In the genomic region with DNA sequence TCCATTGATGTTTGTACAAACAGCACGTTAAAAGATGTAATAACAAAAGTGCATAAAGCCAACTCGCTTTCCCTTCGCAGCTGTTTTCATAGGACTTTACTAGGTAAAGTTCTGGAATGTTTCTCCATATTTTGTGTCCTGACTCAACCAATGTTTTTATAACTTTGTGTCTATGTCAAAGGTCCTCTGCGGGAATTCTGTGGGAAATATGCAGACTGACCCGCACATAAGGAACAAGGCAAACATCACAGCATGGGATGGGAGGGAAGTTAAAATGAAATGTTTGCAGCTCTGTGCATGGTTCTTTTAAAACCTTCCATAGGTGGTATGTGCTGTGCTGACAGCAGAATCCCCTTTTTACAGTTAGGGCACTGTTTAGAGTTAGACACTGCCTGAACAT, we compare ENCODE assay signal across 20 mouse cellular contexts.
"Had no signal": no experiment of that assay in that cellular context is flagged by ENCODE, and none has a peak within 500 bp of the region (broad histone marks: within the 10 kb centered on the region; RNA-seq: fewer than 3 reads in every experiment).

No protein-coding gene starts in this region.

- H3K9me3 ChIP-seq: limb, embryonic 10.5 days; limb, embryonic 13.5 days; liver, embryonic 12.5 days; liver, embryonic 15.5 days; lung, embryonic 15.5 days; megakaryocyte, embryonic 14.5 days; midbrain, embryonic 15.5 days; neural tube, embryonic 13.5 days had no signal

- H3K27ac ChIP-seq: kidney, postnatal 0 days; layer of hippocampus, adult 2 months; limb, embryonic 10.5 days; limb, embryonic 13.5 days; liver, embryonic 12.5 days; liver, embryonic 15.5 days; lung, embryonic 15.5 days; midbrain, embryonic 15.5 days; neural tube, embryonic 13.5 days; stomach, postnatal 0 days had no signal

- H3K36me3 ChIP-seq: limb, embryonic 10.5 days; limb, embryonic 13.5 days; liver, embryonic 12.5 days; liver, embryonic 15.5 days; lung, embryonic 15.5 days; midbrain, embryonic 15.5 days; neural tube, embryonic 13.5 days had no signal

- H3K4me3 ChIP-seq: layer of hippocampus, adult 2 months; limb, embryonic 10.5 days; limb, embryonic 13.5 days; liver, embryonic 12.5 days; liver, embryonic 15.5 days; lung, embryonic 15.5 days; megakaryocyte, embryonic 14.5 days; midbrain, embryonic 15.5 days; neural tube, embryonic 13.5 days had no signal

- ATAC-seq: liver, embryonic 12.5 days; midbrain, embryonic 15.5 days had no signal

- H3K4me1 ChIP-seq: limb, embryonic 10.5 days; limb, embryonic 13.5 days; liver, embryonic 12.5 days; liver, embryonic 15.5 days; lung, embryonic 15.5 days; megakaryocyte, embryonic 14.5 days; midbrain, embryonic 15.5 days; neural tube, embryonic 13.5 days had no signal

- H3K4me2 ChIP-seq: limb, embryonic 13.5 days; liver, embryonic 12.5 days; liver, embryonic 15.5 days; lung, embryonic 15.5 days; midbrain, embryonic 15.5 days; neural tube, embryonic 13.5 days had no signal

- H3K9ac ChIP-seq: limb, embryonic 13.5 days; liver, embryonic 12.5 days; liver, embryonic 15.5 days; lung, embryonic 15.5 days; midbrain, embryonic 15.5 days; neural tube, embryonic 13.5 days had no signal

- H3K27me3 ChIP-seq: limb, embryonic 13.5 days; liver, embryonic 12.5 days; liver, embryonic 15.5 days; lung, embryonic 15.5 days; megakaryocyte, embryonic 14.5 days; midbrain, embryonic 15.5 days; neural tube, embryonic 13.5 days had no signal

- DNase-seq: kidney, adult 2 months; kidney, postnatal 25 days; layer of hippocampus, adult 9-11 months; liver; lung, adult 18-20 months; lung, postnatal 10 days; lung, postnatal 36 days; thymus, adult 2 months; thymus, postnatal 14 days had no signal
